Mouse (Mus musculus): ENCODE data around the gene Tmpo. TPM values are rescaled to one million over a fixed set of nuclear protein-coding genes. Genes with fewer than 3 reads are reported as not detected.

The Tmpo gene
- polyA plus RNA-seq, 1 experiment from 2014 or later: 207 TPM

DNA sequence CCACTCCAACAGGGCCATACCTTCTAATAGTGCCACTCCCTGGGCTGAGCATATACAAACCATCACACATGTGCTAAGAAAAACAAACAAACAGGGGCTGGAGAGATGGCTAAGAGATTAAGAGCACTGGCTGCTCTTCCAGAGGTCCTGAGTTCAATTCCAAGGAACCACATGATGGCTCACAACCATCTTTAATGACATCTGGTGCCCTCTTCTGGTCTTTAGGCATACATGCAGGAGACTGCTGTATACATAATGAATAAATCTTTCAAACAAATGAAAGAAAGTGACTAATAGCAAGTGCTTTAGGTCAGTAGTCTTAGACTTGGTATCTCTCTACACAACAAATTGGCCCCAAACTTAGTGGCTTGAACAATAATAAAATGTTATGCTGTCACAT is 26.2 kb upstream of the Tmpo start:
- H3K27ac ChIP-seq (ENCODE audit: low read depth, low read length): no peak overlapping the region
- H3K4me2 ChIP-seq: no peak overlapping the region
- H3K9ac ChIP-seq (ENCODE audit: low read depth, low read length): no peak overlapping the region
- no peak overlapping the region for H3K4me3 ChIP-seq (ENCODE audit: low read depth, low read length)
- H3K9me3 ChIP-seq (ENCODE audit: control insufficient read depth, low read length): no peaks in the 10 kb centered on the region
- no peaks in the 10 kb centered on the region for H3K36me3 ChIP-seq (ENCODE audit: control insufficient read depth, insufficient read depth, low read length)
- no peaks in the 10 kb centered on the region for H3K27me3 ChIP-seq (replicated peaks; ENCODE audit: control insufficient read depth, insufficient read depth, low read length)
- ATAC-seq (replicated peaks; ENCODE audit: low FRiP score) (no peak), DNase-seq (ENCODE audit: low spot score) (no peak)
- H3K4me1 ChIP-seq (replicated peaks; ENCODE audit: control insufficient read depth, insufficient read depth, low read length): no peaks in the 10 kb centered on the region

- Histone ChIP-seq H3K4me3 (ENCODE audit: low read depth, low read length) (no peak overlapping the region), H3K9me3 (ENCODE audit: control insufficient read depth, low read length) (no peaks in the 10 kb centered on the region; the same call in 1 of the 2 replicates), H3K4me2 (no peak overlapping the region), H3K4me1 (replicated peaks; ENCODE audit: control insufficient read depth, insufficient read depth, low read length) (no peaks in the 10 kb centered on the region), H3K9ac (ENCODE audit: low read depth, low read length) (no peak overlapping the region), H3K36me3 (ENCODE audit: control insufficient read depth, insufficient read depth, low read length) (no peaks in the 10 kb centered on the region), H3K27ac (ENCODE audit: low read depth, low read length) (no peak overlapping the region), H3K27me3 (replicated peaks; ENCODE audit: control insufficient read depth, insufficient read depth, low read length) (no peaks in the 10 kb centered on the region)
- 86% methylated on average over 6 of the region's 6 CpGs for WGBS
- DNase-seq (ENCODE audit: low spot score): no peak
- ATAC-seq (replicated peaks; ENCODE audit: low FRiP score): no peak
Measured at GRCm38 (mm10) chr10:91205632-91206031, 24.5 kb upstream of the Tmpo start.

DNA sequence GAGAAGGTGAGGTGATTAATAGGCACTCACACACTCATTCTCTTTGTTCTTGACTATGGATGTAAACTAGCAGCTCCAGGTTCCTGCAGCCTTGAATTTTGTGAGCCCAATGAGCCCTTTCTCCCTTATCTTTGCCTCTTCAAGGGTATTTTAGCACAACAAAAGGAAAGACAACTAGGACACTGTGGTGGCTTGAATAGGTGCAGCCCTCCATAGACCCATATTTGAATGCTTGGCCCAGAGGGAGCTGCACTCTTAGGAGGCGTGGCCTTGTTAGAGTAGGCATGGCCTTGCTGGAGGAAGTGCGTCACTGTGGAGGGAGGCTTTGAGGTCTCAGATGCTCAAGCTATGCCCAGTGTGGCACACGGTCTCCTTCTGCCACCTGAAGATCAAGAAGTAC is 19.5 kb upstream of the Tmpo start:
- H3K4me2 ChIP-seq: no peak overlapping the region
- no peaks in the 10 kb centered on the region for H3K36me3 ChIP-seq (ENCODE audit: control insufficient read depth, insufficient read depth, low read length)
- no peak overlapping the region for H3K27ac ChIP-seq (ENCODE audit: low read depth, low read length)
- DNase-seq (ENCODE audit: low spot score): no peak
- WGBS: 82% methylated on average over 3 of the region's 3 CpGs
- ATAC-seq (replicated peaks; ENCODE audit: low FRiP score): no peak
- no peaks in the 10 kb centered on the region for H3K4me1 ChIP-seq (replicated peaks; ENCODE audit: control insufficient read depth, insufficient read depth, low read length)
- no peaks in the 10 kb centered on the region for H3K27me3 ChIP-seq (replicated peaks; ENCODE audit: control insufficient read depth, insufficient read depth, low read length)
- no peak overlapping the region for H3K9ac ChIP-seq (ENCODE audit: low read depth, low read length)
- no peaks in the 10 kb centered on the region; the same call in 1 of the 2 replicates for H3K9me3 ChIP-seq (ENCODE audit: control insufficient read depth, low read length)
- no peak overlapping the region for H3K4me3 ChIP-seq (ENCODE audit: low read depth, low read length)

DNA sequence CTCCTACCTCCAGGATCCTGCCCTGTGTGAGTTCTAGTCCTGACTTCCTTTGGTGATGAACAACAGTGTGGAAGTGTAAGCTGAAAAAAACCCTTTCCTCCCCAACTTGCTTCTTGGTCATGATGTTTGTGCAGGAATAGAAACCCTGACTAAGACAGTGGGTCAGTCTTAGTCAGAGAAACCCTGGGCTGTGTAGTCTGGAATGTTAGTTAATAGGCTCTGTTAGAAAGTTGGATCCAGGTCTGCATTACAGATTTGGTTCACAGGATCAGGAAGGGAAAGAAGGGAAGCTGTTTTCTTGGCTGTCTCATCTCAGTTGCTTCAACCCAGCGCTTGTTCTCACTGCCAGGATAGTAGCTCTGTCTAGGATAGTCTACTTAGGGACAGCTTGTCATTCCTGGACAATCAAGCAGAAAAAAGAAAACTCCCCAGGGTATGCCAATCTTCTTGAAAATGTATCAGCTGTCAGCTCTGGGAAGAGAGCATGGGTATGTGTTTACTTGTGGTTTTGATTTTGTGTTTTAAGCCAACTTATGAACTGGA is 18.2 kb upstream of the Tmpo start:
- Histone ChIP-seq H3K36me3 (ENCODE audit: control insufficient read depth, insufficient read depth, low read length) (no peaks in the 10 kb centered on the region), H3K27me3 (replicated peaks; ENCODE audit: control insufficient read depth, insufficient read depth, low read length) (no peaks in the 10 kb centered on the region), H3K9ac (ENCODE audit: low read depth, low read length) (no peak overlapping the region), H3K4me2 (no peak overlapping the region), H3K4me1 (replicated peaks; ENCODE audit: control insufficient read depth, insufficient read depth, low read length) (no peaks in the 10 kb centered on the region), H3K27ac (ENCODE audit: low read depth, low read length) (no peak overlapping the region), H3K9me3 (ENCODE audit: control insufficient read depth, low read length) (no peaks in the 10 kb centered on the region; the same call in 1 of the 2 replicates), H3K4me3 (ENCODE audit: low read depth, low read length) (no peak overlapping the region)
- ATAC-seq (replicated peaks; ENCODE audit: low FRiP score) (no peak), DNase-seq (ENCODE audit: low spot score) (no peak)
- 65% methylated on average over 1 of the region's 1 CpGs for WGBS

- no peak for ATAC-seq (replicated peaks; ENCODE audit: low FRiP score)
- Histone ChIP-seq H3K27ac (ENCODE audit: low read depth, low read length) (no peak overlapping the region), H3K4me2 (no peak overlapping the region), H3K4me3 (ENCODE audit: low read depth, low read length) (no peak overlapping the region), H3K27me3 (replicated peaks; ENCODE audit: control insufficient read depth, insufficient read depth, low read length) (no peaks in the 10 kb centered on the region), H3K4me1 (replicated peaks; ENCODE audit: control insufficient read depth, insufficient read depth, low read length) (no peaks in the 10 kb centered on the region), H3K9me3 (ENCODE audit: control insufficient read depth, low read length) (no peaks in the 10 kb centered on the region; the same call in 1 of the 2 replicates), H3K36me3 (ENCODE audit: control insufficient read depth, insufficient read depth, low read length) (no peaks in the 10 kb centered on the region), H3K9ac (ENCODE audit: low read depth, low read length) (no peak overlapping the region)
- 91% methylated on average over 8 of the region's 8 CpGs for WGBS
- no peak for DNase-seq (ENCODE audit: low spot score)
Measured at GRCm38 (mm10) chr10:91197704-91198103, 16.6 kb upstream of the Tmpo start.

GRCm38 (mm10) chr10:91196778-91197177 is 15.7 kb upstream of the Tmpo start:
- ATAC-seq (replicated peaks; ENCODE audit: low FRiP score): no peak
- no peaks in the 10 kb centered on the region for H3K36me3 ChIP-seq (ENCODE audit: control insufficient read depth, insufficient read depth, low read length)
- no peaks in the 10 kb centered on the region for H3K4me1 ChIP-seq (replicated peaks; ENCODE audit: control insufficient read depth, insufficient read depth, low read length)
- H3K27ac ChIP-seq (ENCODE audit: low read depth, low read length): no peak overlapping the region
- no peak overlapping the region for H3K9ac ChIP-seq (ENCODE audit: low read depth, low read length)
- no peak for DNase-seq (ENCODE audit: low spot score)
- H3K9me3 ChIP-seq (ENCODE audit: control insufficient read depth, low read length): no peaks in the 10 kb centered on the region; the same call in 1 of the 2 replicates
- H3K4me2 ChIP-seq: no peak overlapping the region
- H3K27me3 ChIP-seq (replicated peaks; ENCODE audit: control insufficient read depth, insufficient read depth, low read length): no peaks in the 10 kb centered on the region
- no peak overlapping the region for H3K4me3 ChIP-seq (ENCODE audit: low read depth, low read length)
- WGBS: 89% methylated on average over 1 of the region's 1 CpGs

- Histone ChIP-seq H3K27me3 (replicated peaks; ENCODE audit: control insufficient read depth, insufficient read depth, low read length) (no peaks in the 10 kb centered on the region), H3K4me1 (replicated peaks; ENCODE audit: control insufficient read depth, insufficient read depth, low read length) (no peaks in the 10 kb centered on the region), H3K36me3 (ENCODE audit: control insufficient read depth, insufficient read depth, low read length) (no peaks in the 10 kb centered on the region), H3K4me3 (ENCODE audit: low read depth, low read length) (no peak overlapping the region), H3K4me2 (no peak overlapping the region), H3K9ac (ENCODE audit: low read depth, low read length) (no peak overlapping the region), H3K27ac (ENCODE audit: low read depth, low read length) (no peak overlapping the region), H3K9me3 (ENCODE audit: control insufficient read depth, low read length) (no peaks in the 10 kb centered on the region; the same call in 1 of the 2 replicates)
- DNase-seq (ENCODE audit: low spot score): no peak
- 88% methylated on average over 5 of the region's 5 CpGs for WGBS
- ATAC-seq (replicated peaks; ENCODE audit: low FRiP score): no peak
Measured at GRCm38 (mm10) chr10:91195680-91196079, 14.6 kb upstream of the Tmpo start.

DNA sequence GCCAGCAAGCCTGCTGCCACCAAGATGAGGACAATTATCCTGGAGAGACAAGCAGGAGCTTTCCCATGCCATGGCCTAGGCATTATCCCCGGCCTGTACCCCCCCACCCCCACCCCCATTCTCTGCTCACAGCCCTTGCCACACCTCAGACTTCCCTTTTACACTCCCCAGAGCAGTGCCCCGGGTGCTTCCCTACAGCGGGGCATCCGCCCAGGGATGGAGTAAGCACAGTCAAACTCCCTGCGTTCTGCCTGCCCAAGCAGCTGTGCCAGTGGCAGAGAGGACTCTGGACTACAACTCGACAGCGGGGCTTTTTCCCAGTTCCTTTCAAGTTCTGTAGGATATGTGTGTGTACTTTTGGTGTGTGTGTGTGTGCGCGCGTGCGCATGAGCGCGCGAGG is 14.0 kb upstream of the Tmpo start:
- Histone ChIP-seq H3K27me3 (replicated peaks; ENCODE audit: control insufficient read depth, insufficient read depth, low read length) (no peaks in the 10 kb centered on the region), H3K27ac (ENCODE audit: low read depth, low read length) (no peak overlapping the region), H3K36me3 (ENCODE audit: control insufficient read depth, insufficient read depth, low read length) (no peaks in the 10 kb centered on the region), H3K4me2 (no peak overlapping the region), H3K4me3 (ENCODE audit: low read depth, low read length) (no peak overlapping the region), H3K9ac (ENCODE audit: low read depth, low read length) (no peak overlapping the region), H3K9me3 (ENCODE audit: control insufficient read depth, low read length) (no peaks in the 10 kb centered on the region), H3K4me1 (replicated peaks; ENCODE audit: control insufficient read depth, insufficient read depth, low read length) (no peaks in the 10 kb centered on the region)
- ATAC-seq (replicated peaks; ENCODE audit: low FRiP score) (no peak), DNase-seq (ENCODE audit: low spot score) (no peak)
- WGBS: 81% methylated on average over 14 of the region's 14 CpGs

GRCm38 (mm10) chr10:91191851-91192250 is 10.7 kb upstream of the Tmpo start:
- Histone ChIP-seq H3K27ac (ENCODE audit: low read depth, low read length) (no peak overlapping the region), H3K4me3 (ENCODE audit: low read depth, low read length) (no peak overlapping the region), H3K9ac (ENCODE audit: low read depth, low read length) (no peak overlapping the region), H3K4me1 (replicated peaks; ENCODE audit: control insufficient read depth, insufficient read depth, low read length) (no peaks in the 10 kb centered on the region), H3K27me3 (replicated peaks; ENCODE audit: control insufficient read depth, insufficient read depth, low read length) (no peaks in the 10 kb centered on the region), H3K4me2 (no peak overlapping the region), H3K36me3 (ENCODE audit: control insufficient read depth, insufficient read depth, low read length) (no peaks in the 10 kb centered on the region), H3K9me3 (ENCODE audit: control insufficient read depth, low read length) (no peaks in the 10 kb centered on the region)
- WGBS: 90% methylated on average over 5 of the region's 5 CpGs
- ATAC-seq (replicated peaks; ENCODE audit: low FRiP score): no peak
- DNase-seq (ENCODE audit: low spot score): no peak

Measured in liver, embryonic 11.5 days (tissue).